Comparison of ENCODE assay signal across 26 mouse cellular contexts in the genomic region with DNA sequence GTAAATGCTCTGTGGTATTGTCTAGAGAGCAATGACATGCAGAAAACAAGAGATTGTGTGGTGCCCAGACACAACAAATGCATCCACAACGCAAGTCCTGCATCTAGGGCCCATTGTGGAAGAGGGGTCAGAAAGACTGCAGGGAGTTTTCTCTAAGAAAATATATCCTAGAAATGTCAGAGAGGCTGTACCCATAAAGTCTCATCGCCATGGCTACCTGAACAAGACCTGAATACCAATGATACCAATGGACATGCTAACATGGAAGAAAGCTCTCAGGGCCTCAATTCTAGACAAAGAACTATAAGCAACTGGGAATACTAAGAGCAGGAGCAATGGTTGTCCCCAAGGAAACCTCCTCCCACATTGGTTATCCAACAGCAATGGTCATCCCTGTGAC. TPM values are rescaled to one million over a fixed set of nuclear protein-coding genes. Genes with fewer than 3 reads are reported as not detected.
A peak's percentile ranks its signal among the peaks of the same experiment; 100 is the strongest.
DNase-seq lines count a peak whose midpoint lies in the region; ATAC-seq and TF ChIP-seq lines count a peak whose summit lies in the region.
"Had no signal": no experiment of that assay in that cellular context is flagged by ENCODE, and none has a peak within 500 bp of the region (broad histone marks: within the 10 kb centered on the region; RNA-seq: fewer than 3 reads in every experiment).

No protein-coding gene starts in this region.

- H3K4me1 ChIP-seq in hindbrain, embryonic 11.5 days (replicated peaks; ENCODE audit: control insufficient read depth, insufficient read depth, low read length): 0 out of 2 replicates have a peak, but pooled peaks cover 2% of the 10 kb centered on the region
- H3K4me1 ChIP-seq in hindbrain, embryonic 13.5 days (replicated peaks): peaks cover 5% of the 10 kb centered on the region
- H3K4me1 ChIP-seq in limb, embryonic 11.5 days (ENCODE audit: control insufficient read depth, insufficient read depth, low read length): no peaks in the 10 kb centered on the region
- no peaks in the 10 kb centered on the region for H3K4me1 ChIP-seq in limb, embryonic 10.5 days
- no peaks in the 10 kb centered on the region; the same call in 1 of the 2 replicates for H3K4me1 ChIP-seq in midbrain, embryonic 14.5 days (ENCODE audit: control insufficient read depth, insufficient read depth, low read length)
- no peaks in the 10 kb centered on the region; the same call in 1 of the 2 replicates for H3K4me1 ChIP-seq in midbrain, embryonic 16.5 days (ENCODE audit: control insufficient read depth, insufficient read depth, low read length)
- H3K4me1 ChIP-seq: embryonic facial prominence, embryonic 12.5 days; embryonic facial prominence, embryonic 15.5 days; forebrain, embryonic 15.5 days; heart, embryonic 12.5 days; heart, embryonic 15.5 days; hindbrain, embryonic 15.5 days had no signal

- H3K9me3 ChIP-seq in hindbrain, embryonic 11.5 days (ENCODE audit: control insufficient read depth, low read length): no peaks in the 10 kb centered on the region
- H3K9me3 ChIP-seq in hindbrain, embryonic 13.5 days: no peaks in the 10 kb centered on the region
- H3K9me3 ChIP-seq in limb, embryonic 11.5 days (ENCODE audit: control insufficient read depth, low read length): no peaks in the 10 kb centered on the region
- no peaks in the 10 kb centered on the region for H3K9me3 ChIP-seq in limb, embryonic 10.5 days (replicated peaks)
- no peaks in the 10 kb centered on the region for H3K9me3 ChIP-seq in midbrain, embryonic 14.5 days (ENCODE audit: control insufficient read depth, low read length)
- no peaks in the 10 kb centered on the region for H3K9me3 ChIP-seq in midbrain, embryonic 16.5 days (replicated peaks; ENCODE audit: control insufficient read depth, low read length, poor library complexity, severe bottlenecking)
- H3K9me3 ChIP-seq: embryonic facial prominence, embryonic 12.5 days; embryonic facial prominence, embryonic 15.5 days; forebrain, embryonic 12.5 days; forebrain, embryonic 15.5 days; heart, embryonic 12.5 days; heart, embryonic 15.5 days; hindbrain, embryonic 15.5 days had no signal

- WGBS in hindbrain, embryonic 11.5 days: 71% methylated on average over 2 of the region's 2 CpGs
- 63% methylated on average over 2 of the region's 2 CpGs for WGBS in hindbrain, embryonic 13.5 days
- 86% methylated on average over 2 of the region's 2 CpGs for WGBS in limb, embryonic 11.5 days
- 90% methylated on average over 2 of the region's 2 CpGs for WGBS in limb, embryonic 10.5 days
- WGBS in midbrain, embryonic 14.5 days: 60% methylated on average over 2 of the region's 2 CpGs
- WGBS in midbrain, embryonic 16.5 days: 57% methylated on average over 2 of the region's 2 CpGs

- H3K27me3 ChIP-seq in hindbrain, embryonic 11.5 days (ENCODE audit: control insufficient read depth, insufficient read depth, low read length): no peaks in the 10 kb centered on the region
- H3K27me3 ChIP-seq in hindbrain, embryonic 13.5 days: no peaks in the 10 kb centered on the region
- H3K27me3 ChIP-seq in limb, embryonic 11.5 days (ENCODE audit: control insufficient read depth, insufficient read depth, low read length): no peaks in the 10 kb centered on the region
- no peaks in the 10 kb centered on the region for H3K27me3 ChIP-seq in limb, embryonic 10.5 days (ENCODE audit: low read depth, poor library complexity, severe bottlenecking)
- no peaks in the 10 kb centered on the region for H3K27me3 ChIP-seq in midbrain, embryonic 14.5 days (ENCODE audit: control insufficient read depth, insufficient read depth, low read length)
- H3K27me3 ChIP-seq in midbrain, embryonic 16.5 days (ENCODE audit: control insufficient read depth, insufficient read depth, low read depth, low read length): no peaks in the 10 kb centered on the region
- H3K27me3 ChIP-seq: embryonic facial prominence, embryonic 12.5 days; embryonic facial prominence, embryonic 15.5 days; forebrain, embryonic 12.5 days; forebrain, embryonic 15.5 days; heart, embryonic 12.5 days; heart, embryonic 15.5 days; hindbrain, embryonic 15.5 days had no signal

- no peak for TF ChIP-seq CTCF in brain, embryonic 14.5 days (IDR thresholded peaks at IDR 0.05; ENCODE audit: borderline replicate concordance, extremely low read depth, insufficient read depth, insufficient read length)

- no peak overlapping the region for H3K27ac ChIP-seq in hindbrain, embryonic 11.5 days (ENCODE audit: low read depth, low read length)
- no peak overlapping the region for H3K27ac ChIP-seq in hindbrain, embryonic 13.5 days
- no peak overlapping the region for H3K27ac ChIP-seq in limb, embryonic 11.5 days (replicated peaks; ENCODE audit: low read depth, low read length)
- no peak overlapping the region for H3K27ac ChIP-seq in limb, embryonic 10.5 days
- peak overlapping the region; percentile 20; the same call in 1 of the 2 replicates for H3K27ac ChIP-seq in midbrain, embryonic 14.5 days (replicated peaks; ENCODE audit: low read depth, low read length)
- H3K27ac ChIP-seq in midbrain, embryonic 16.5 days (ENCODE audit: low read length): no peak overlapping the region
- H3K27ac ChIP-seq: embryonic facial prominence, embryonic 12.5 days; embryonic facial prominence, embryonic 15.5 days; forebrain, embryonic 12.5 days; forebrain, embryonic 15.5 days; heart, embryonic 15.5 days; hindbrain, embryonic 15.5 days had no signal

- DNase-seq in hindbrain, embryonic 11.5 days (ENCODE audit: low spot score): peak; percentile 44
- DNase-seq in limb, embryonic 11.5 days (ENCODE audit: low spot score): peak; percentile 9
- DNase-seq in limb, embryonic 10.5 days (ENCODE audit: low spot score): no peak
- DNase-seq in midbrain, embryonic 14.5 days: peak; percentile 60
- DNase-seq in brain, embryonic 14.5 days (ENCODE audit: low read depth): peak; percentile 49
- DNase-seq in cerebellum, adult 8-10 months: no peak
- DNase-seq: adrenal gland, adult 8-10 months; adrenal gland, postnatal 25 days; cerebellum, adult 18-20 months; cerebellum, adult 9-11 months; cerebellum, postnatal 25 days; gastrocnemius, postnatal 25 days; heart, adult 18-20 months; heart, postnatal 10 days; heart, postnatal 36 days had no signal

- H3K4me3 ChIP-seq in hindbrain, embryonic 11.5 days (ENCODE audit: low read depth, low read length): no peak overlapping the region
- no peak overlapping the region for H3K4me3 ChIP-seq in hindbrain, embryonic 13.5 days
- H3K4me3 ChIP-seq in limb, embryonic 11.5 days (ENCODE audit: low read depth, low read length): no peak overlapping the region
- H3K4me3 ChIP-seq in limb, embryonic 10.5 days: no peak overlapping the region
- no peak overlapping the region for H3K4me3 ChIP-seq in midbrain, embryonic 14.5 days (replicated peaks; ENCODE audit: low read depth, low read length)
- no peak overlapping the region for H3K4me3 ChIP-seq in midbrain, embryonic 16.5 days (ENCODE audit: low read depth, low read length)
- H3K4me3 ChIP-seq: embryonic facial prominence, embryonic 12.5 days; embryonic facial prominence, embryonic 15.5 days; erythroblast, embryonic 14.5 days; forebrain, embryonic 12.5 days; forebrain, embryonic 15.5 days; heart, embryonic 12.5 days; heart, embryonic 15.5 days; hindbrain, embryonic 15.5 days had no signal

- 0 out of 2 replicates have a peak, but pooled peaks have one; percentile 19 for ATAC-seq in hindbrain, embryonic 11.5 days (ENCODE audit: low FRiP score)
- no peak for ATAC-seq in hindbrain, embryonic 13.5 days (ENCODE audit: low FRiP score)
- ATAC-seq in limb, embryonic 11.5 days (ENCODE audit: insufficient number of reproducible peaks, low FRiP score, low TSS enrichment, low read depth): no peak
- ATAC-seq in midbrain, embryonic 14.5 days (ENCODE audit: low FRiP score, low TSS enrichment): no peak
- no peak for ATAC-seq in midbrain, embryonic 16.5 days
- ATAC-seq: activated CD4-positive, CD25-positive, alpha-beta regulatory T cell, adult 4 months; forebrain, embryonic 15.5 days had no signal

- no peak for TF ChIP-seq POLR2A in brain, embryonic 14.5 days (IDR thresholded peaks at IDR 0.05; ENCODE audit: borderline replicate concordance, extremely low read depth, insufficient read depth, insufficient read length, poor library complexity, severe bottlenecking)

- no peak overlapping the region for H3K9ac ChIP-seq in hindbrain, embryonic 11.5 days (ENCODE audit: low read depth, low read length)
- no peak overlapping the region for H3K9ac ChIP-seq in hindbrain, embryonic 13.5 days
- no peak overlapping the region for H3K9ac ChIP-seq in limb, embryonic 11.5 days (ENCODE audit: low read length)
- no peak overlapping the region for H3K9ac ChIP-seq in midbrain, embryonic 14.5 days (replicated peaks; ENCODE audit: low read length)
- H3K9ac ChIP-seq in midbrain, embryonic 16.5 days (ENCODE audit: low read depth, low read length): no peak overlapping the region
- H3K9ac ChIP-seq: embryonic facial prominence, embryonic 12.5 days; embryonic facial prominence, embryonic 15.5 days; forebrain, embryonic 12.5 days; forebrain, embryonic 15.5 days; heart, embryonic 12.5 days; heart, embryonic 15.5 days; hindbrain, embryonic 15.5 days had no signal

- no peaks in the 10 kb centered on the region for H3K36me3 ChIP-seq in hindbrain, embryonic 11.5 days (ENCODE audit: control insufficient read depth, insufficient read depth, low read length)
- no peaks in the 10 kb centered on the region for H3K36me3 ChIP-seq in hindbrain, embryonic 13.5 days
- no peaks in the 10 kb centered on the region for H3K36me3 ChIP-seq in limb, embryonic 11.5 days (ENCODE audit: control insufficient read depth, insufficient read depth, low read length)
- no peaks in the 10 kb centered on the region for H3K36me3 ChIP-seq in limb, embryonic 10.5 days
- no peaks in the 10 kb centered on the region for H3K36me3 ChIP-seq in midbrain, embryonic 14.5 days (ENCODE audit: control insufficient read depth, insufficient read depth, low read length)
- H3K36me3 ChIP-seq in midbrain, embryonic 16.5 days (ENCODE audit: control insufficient read depth, insufficient read depth, low read length): no peaks in the 10 kb centered on the region
- H3K36me3 ChIP-seq: embryonic facial prominence, embryonic 12.5 days; embryonic facial prominence, embryonic 15.5 days; forebrain, embryonic 12.5 days; forebrain, embryonic 15.5 days; heart, embryonic 12.5 days; heart, embryonic 15.5 days; hindbrain, embryonic 15.5 days had no signal

- no peak overlapping the region for H3K4me2 ChIP-seq in hindbrain, embryonic 11.5 days (replicated peaks; ENCODE audit: low read depth, low read length)
- no peak overlapping the region for H3K4me2 ChIP-seq in hindbrain, embryonic 13.5 days
- no peak overlapping the region for H3K4me2 ChIP-seq in limb, embryonic 11.5 days (ENCODE audit: low read depth, severe bottlenecking)
- H3K4me2 ChIP-seq in midbrain, embryonic 14.5 days (ENCODE audit: low read length): no peak overlapping the region
- H3K4me2 ChIP-seq in midbrain, embryonic 16.5 days (ENCODE audit: low read length): no peak overlapping the region
- H3K4me2 ChIP-seq: embryonic facial prominence, embryonic 12.5 days; embryonic facial prominence, embryonic 15.5 days; forebrain, embryonic 12.5 days; forebrain, embryonic 15.5 days; heart, embryonic 12.5 days; heart, embryonic 15.5 days; hindbrain, embryonic 15.5 days had no signal

RNA-seq across cellular contexts. Expression of a gene that starts 34.0 kb away (rescaled TPM):
- 2.6 and 3.4 TPM in 2 replicates for polyA plus RNA-seq in hindbrain, embryonic 11.5 days (2014; fragmentation: Nextera tagmentation; extraction: Ambion mirVana)
- polyA plus RNA-seq in hindbrain, embryonic 13.5 days (2015; fragmentation: Nextera tagmentation; extraction: Ambion mirVana): 1.5 and 3.1 TPM in 2 replicates
- polyA plus RNA-seq in limb, embryonic 11.5 days (2014; fragmentation: Nextera tagmentation; extraction: Ambion mirVana): 4.2 and 5.4 TPM in 2 replicates
- polyA plus RNA-seq in limb, embryonic 10.5 days (2016; fragmentation: Nextera tagmentation; extraction: Ambion mirVana): 4.0 and 7.0 TPM in 2 replicates
- 0.70 and 0.86 TPM in 2 replicates for polyA plus RNA-seq in midbrain, embryonic 14.5 days (2014; fragmentation: Nextera tagmentation; extraction: Ambion mirVana)
- polyA plus RNA-seq in midbrain, embryonic 16.5 days (2015; fragmentation: Nextera tagmentation; extraction: Ambion mirVana): 0.85 and 0.88 TPM in 2 replicates
- polyA plus RNA-seq in brain, embryonic 14.5 days (2012; rRNA removed): 0.26 and 0.78 TPM in 2 replicates
- polyA plus RNA-seq: erythroblast, embryonic 14.5 days had no signal

Comparison
In these comparisons a context has a peak if more than half of its experiments do, and no peak if none do; other contexts are left out.
1. DNase-seq: peak in hindbrain, embryonic 11.5 days (single experiment), limb, embryonic 11.5 days (single experiment), midbrain, embryonic 14.5 days (single experiment) and brain, embryonic 14.5 days (single experiment); none in limb, embryonic 10.5 days (single experiment) and cerebellum, adult 8-10 months (single experiment).